7 mouse cellular contexts compared by ENCODE assay signal in the genomic region with DNA sequence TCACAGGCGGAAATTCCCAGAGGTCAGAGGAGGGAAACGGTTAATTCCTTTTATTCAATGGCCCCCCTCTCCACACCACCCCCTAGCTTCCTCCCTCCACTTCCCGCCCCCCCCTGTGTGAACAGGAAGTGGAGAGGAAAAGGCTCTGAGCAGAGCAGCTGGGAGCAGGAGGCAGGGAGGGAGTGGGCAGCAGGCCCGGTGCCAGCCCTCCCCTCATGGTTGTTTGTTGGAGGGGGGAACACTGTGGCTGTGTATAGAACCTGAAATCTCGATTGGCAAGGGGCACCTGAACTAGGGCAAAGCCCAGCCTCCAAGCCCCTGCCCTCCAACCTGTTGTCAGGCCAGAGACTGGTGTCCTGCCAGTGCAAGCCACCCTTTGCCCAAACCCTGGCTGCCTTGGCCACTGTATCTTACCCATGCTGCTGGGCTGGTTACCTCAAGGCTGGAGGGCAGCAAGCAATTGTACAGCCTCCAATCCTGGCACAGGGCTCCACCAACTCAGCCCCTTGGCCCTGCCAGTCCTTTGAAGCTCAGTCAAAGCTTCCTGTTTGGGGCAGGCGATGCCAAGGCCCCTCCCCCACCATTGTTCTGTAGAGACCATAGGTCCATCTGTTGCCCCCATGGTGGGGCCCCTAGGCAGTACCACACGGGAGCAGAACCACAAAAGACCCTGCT. TPM values are rescaled to one million over a fixed set of nuclear protein-coding genes. Genes with fewer than 3 reads are reported as not detected.
DNase-seq lines count a peak whose midpoint lies in the region; ATAC-seq and TF ChIP-seq lines count a peak whose summit lies in the region.

No protein-coding gene starts in this region.

- peaks cover 17 to 52% of the 10 kb centered on the region in 2 experiments for H3K4me1 ChIP-seq in CH12.LX (ENCODE audit: control insufficient read depth in 1 of 2, insufficient read depth in 2 of 2)
- peaks cover 52% of the 10 kb centered on the region for H3K4me1 ChIP-seq in heart, embryonic 10.5 days
- H3K4me1 ChIP-seq in lung, postnatal 0 days (ENCODE audit: insufficient read depth, low read depth, low read length) = peaks cover 7% of the 10 kb centered on the region; the same call in 1 of the 2 replicates

- H3K9ac ChIP-seq in CH12.LX (ENCODE audit: insufficient read depth, low read depth) = no peak overlapping the region
- no peak overlapping the region for H3K9ac ChIP-seq in lung, postnatal 0 days (replicated peaks; ENCODE audit: low read depth)

- H3K4me2 ChIP-seq in CH12.LX (ENCODE audit: insufficient read depth, low read depth, poor library complexity, severe bottlenecking) = no peak overlapping the region
- H3K4me2 ChIP-seq in lung, postnatal 0 days (replicated peaks; ENCODE audit: low read depth, low read length) = peak overlapping the region; percentile 59

- 45% methylated on average over 7 of the region's 7 CpGs for WGBS in heart, embryonic 10.5 days
- WGBS in lung, postnatal 0 days = 39% methylated on average over 6 of the region's 7 CpGs

- dilution Hi-C loops in CH12.LX (cut with MboI; ENCODE audit: extremely low pct_ligation_motif_present, extremely low pct_unique_long_range_greater_than_20kb, low sequenced_read_pairs) = no loop called here

- peak; percentile 64 for ATAC-seq in lung, postnatal 0 days

- no peak overlapping the region for H3K4me3 ChIP-seq in CH12.LX (replicated peaks in 1 of 3; ENCODE audit: low read depth in 2 of 3, low read length in 2 of 3, poor library complexity in 1 of 3)
- H3K4me3 ChIP-seq in heart, embryonic 10.5 days = peak overlapping the region; percentile 48
- 0 out of 2 replicates have a peak overlapping the region, but pooled peaks have one; percentile 17 for H3K4me3 ChIP-seq in lung, postnatal 0 days (ENCODE audit: low read depth, low read length)

- no peaks in the 10 kb centered on the region for H3K79me2 ChIP-seq in CH12.LX (replicated peaks; ENCODE audit: control insufficient read depth, extremely low read depth, insufficient read depth, poor library complexity, severe bottlenecking)

- TF ChIP-seq EP300 in CH12.LX (IDR thresholded peaks at IDR 0.05; ENCODE audit: low read length) = no peak
- TF ChIP-seq EP300 in lung, postnatal 0 days (IDR thresholded peaks at IDR 0.05) = peak; percentile 17; the same call in 1 of the 2 replicates

- in situ Hi-C loops in CH12.LX (cut with MboI; ENCODE audit: low pct_ligation_motif_present, low pct_unique_long_range_greater_than_20kb, low sequenced_read_pairs) = no loop called here

- H3K27ac ChIP-seq in CH12.LX (ENCODE audit: insufficient read depth, low read depth) = no peak overlapping the region
- peak overlapping the region; percentile 86 for H3K27ac ChIP-seq in heart, embryonic 10.5 days
- H3K27ac ChIP-seq in lung, postnatal 0 days (ENCODE audit: low read length) = peak overlapping the region; percentile 87

- no peaks in the 10 kb centered on the region for H3K9me3 ChIP-seq in CH12.LX (replicated peaks; ENCODE audit: low read length)
- H3K9me3 ChIP-seq in heart, embryonic 10.5 days = no peaks in the 10 kb centered on the region
- H3K9me3 ChIP-seq in lung, postnatal 0 days (ENCODE audit: low read length) = no peaks in the 10 kb centered on the region

- TF ChIP-seq POLR2A in CH12.LX (IDR thresholded peaks at IDR 0.05; ENCODE audit: low read depth, low read length) = no peak

- H3K27me3 ChIP-seq in CH12.LX (replicated peaks) = no peaks in the 10 kb centered on the region
- H3K27me3 ChIP-seq in heart, embryonic 10.5 days (ENCODE audit: insufficient read depth, poor library complexity, severe bottlenecking) = no peaks in the 10 kb centered on the region
- no peaks in the 10 kb centered on the region for H3K27me3 ChIP-seq in lung, postnatal 0 days (replicated peaks; ENCODE audit: insufficient read depth, low read length)

- H3K36me3 ChIP-seq in CH12.LX (replicated peaks in 1 of 2; ENCODE audit: control insufficient read depth in 1 of 2, insufficient read depth in 1 of 2, low read length in 1 of 2) = peaks cover 26 to 42% of the 10 kb centered on the region in 2 experiments
- H3K36me3 ChIP-seq in heart, embryonic 10.5 days = peaks cover 39% of the 10 kb centered on the region
- H3K36me3 ChIP-seq in lung, postnatal 0 days (ENCODE audit: insufficient read depth, low read length) = peaks cover 17% of the 10 kb centered on the region; the same call in 1 of the 2 replicates

- no peak for TF ChIP-seq RAD21 in CH12.LX (IDR thresholded peaks at IDR 0.05; ENCODE audit: low read depth, low read length)

- TF ChIP-seq CTCF in CH12.LX (conservative IDR thresholded peaks at IDR 0.05 in 1 of 2, IDR thresholded peaks at IDR 0.05 in 1 of 2; ENCODE audit: low read depth in 2 of 2, low read length in 2 of 2) = no peak
- TF ChIP-seq CTCF in lung, postnatal 0 days (IDR thresholded peaks at IDR 0.05) = no peak

- DNase-seq in CD4-positive helper T cell, adult 2 months (ENCODE audit: low read depth, low spot score) = peak; percentile 42
- no peak for DNase-seq in CH12.LX (ENCODE audit: extremely low read depth)
- peak; percentile 71 for DNase-seq in heart, embryonic 10.5 days (ENCODE audit: low spot score)
- peak; percentile 46 to 53 for DNase-seq in kidney, adult 8-10 months
- DNase-seq in lung, postnatal 0 days (ENCODE audit: low spot score) = peak; percentile 72
- DNase-seq in thymus, adult 18-20 months = peak; percentile 55 to 69
- no peak for DNase-seq in ovary, adult 18-20 months (ENCODE audit: low spot score)

TF ChIP-seq in CH12.LX, 34 proteins besides CTCF, POLR2A, EP300 and RAD21:
- peak; percentile 20; the same call in 1 of the 2 replicates for TF ChIP-seq ELF1 (IDR thresholded peaks at IDR 0.05; ENCODE audit: low read depth, low read length)
- no peak for TF ChIP-seq PAX5 (IDR thresholded peaks at IDR 0.05; ENCODE audit: low read length)

RNA-seq across cellular contexts. Expression of gene Vps18, which starts 12.4 kb away (rescaled TPM):
- total RNA-seq in CH12.LX (2012; rRNA removed) (14.8 and 15.4 TPM in 2 replicates), CH12.LX (2014; rRNA removed) (7.4 and 8.7 TPM in 2 replicates)
- 15.8 and 17.9 TPM in 2 replicates for polyA plus RNA-seq in CH12.LX (2012; ENCODE audit: insufficient read length, low read depth)
- polyA plus RNA-seq in heart, embryonic 10.5 days (2016; fragmentation: Nextera tagmentation; extraction: Ambion mirVana) = 17.4 and 18.6 TPM in 2 replicates
- 11.1 and 11.4 TPM in 2 replicates for polyA plus RNA-seq in lung, postnatal 0 days (2015; fragmentation: Nextera tagmentation; extraction: Ambion mirVana)

RNA-seq across cellular contexts. Expression of gene Dll4, which starts 24.6 kb away (rescaled TPM):
- total RNA-seq in CH12.LX (2012; rRNA removed) (0.13 TPM in 1 of 2 replicates, not detected in the other), CH12.LX (2014; rRNA removed) (0.12 TPM in 1 of 2 replicates, not detected in the other)
- polyA plus RNA-seq in CH12.LX (2012; ENCODE audit: insufficient read length, low read depth) = not detected in 2 replicates
- polyA plus RNA-seq in heart, embryonic 10.5 days (2016; fragmentation: Nextera tagmentation; extraction: Ambion mirVana) = 6.0 and 7.5 TPM in 2 replicates
- 22.7 and 25.9 TPM in 2 replicates for polyA plus RNA-seq in lung, postnatal 0 days (2015; fragmentation: Nextera tagmentation; extraction: Ambion mirVana)

RNA-seq across cellular contexts. Expression of gene Rhov, which starts 29.9 kb away (rescaled TPM):
- 0.08 and 0.17 TPM in 2 replicates for total RNA-seq in CH12.LX (2012; rRNA removed)
- not detected in 2 replicates for total RNA-seq in CH12.LX (2014; rRNA removed)
- not detected in 2 replicates for polyA plus RNA-seq in CH12.LX (2012; ENCODE audit: insufficient read length, low read depth)
- polyA plus RNA-seq in heart, embryonic 10.5 days (2016; fragmentation: Nextera tagmentation; extraction: Ambion mirVana) = 0.39 TPM in 1 of 2 replicates, not detected in the other
- 3.0 and 3.1 TPM in 2 replicates for polyA plus RNA-seq in lung, postnatal 0 days (2015; fragmentation: Nextera tagmentation; extraction: Ambion mirVana)

RNA-seq across cellular contexts. Expression of gene Chac1, which starts 50.1 kb away (rescaled TPM):
- total RNA-seq in CH12.LX (2012; rRNA removed) (47.5 and 95.6 TPM in 2 replicates), CH12.LX (2014; rRNA removed) (47.2 and 49.2 TPM in 2 replicates)
- polyA plus RNA-seq in CH12.LX (2012; ENCODE audit: insufficient read length, low read depth) = 33.3 and 33.4 TPM in 2 replicates
- polyA plus RNA-seq in heart, embryonic 10.5 days (2016; fragmentation: Nextera tagmentation; extraction: Ambion mirVana) = 0.55 and 0.69 TPM in 2 replicates
- 1.5 and 1.8 TPM in 2 replicates for polyA plus RNA-seq in lung, postnatal 0 days (2015; fragmentation: Nextera tagmentation; extraction: Ambion mirVana)

Comparison
In these comparisons a context has a peak if more than half of its experiments do, and no peak if none do; other contexts are left out.
1. DNase-seq: peak in CD4-positive helper T cell, adult 2 months (single experiment), heart, embryonic 10.5 days (single experiment), kidney, adult 8-10 months (2 of 2), lung, postnatal 0 days (single experiment) and thymus, adult 18-20 months (2 of 2); none in CH12.LX (single experiment) and ovary, adult 18-20 months (single experiment).
2. H3K4me3 ChIP-seq: peak in heart, embryonic 10.5 days (single experiment) and lung, postnatal 0 days (single experiment); none in CH12.LX (0 of 3).